Mouse (Mus musculus) lung, postnatal 25 days (tissue): ENCODE data around the gene Csnk2b.

ENCODE experiments used
- DNase-seq: peaks from one replicate; pipeline ENCODE4 v3.0.0; 2022; ENCODE audit warnings: low spot score

Csnk2b gene

GRCm38 (mm10) chr17:35121143-35121799 lies 582 bp downstream of the Csnk2b start, which contains the start of gene Gpank1:
TSS of gene Gpank1 (plus strand) at chr17:35121455.
- peak; percentile 99 for DNase-seq

- DNase-seq: no peak
These were observed 1.1 kb downstream of the Csnk2b start for GRCm38 (mm10) chr17:35120745-35121142.

GRCm38 (mm10) chr17:35115046-35116019 lies 6.5 kb downstream of the Csnk2b start, which contains the start of gene Ly6g5b:
TSS of gene Ly6g5b (minus strand) at chr17:35115428.
- no peak for DNase-seq

GRCm38 (mm10) chr17:35111774-35112173 lies 10.1 kb downstream of the Csnk2b start:
- DNase-seq: no peak

GRCm38 (mm10) chr17:35108097-35108496 lies 13.8 kb downstream of the Csnk2b start, which contains the start of gene Ly6g5c:
TSS of gene Ly6g5c (plus strand) at chr17:35108279.
- DNase-seq: no peak

- no peak for DNase-seq
These were observed 15.3 kb downstream of the Csnk2b start for GRCm38 (mm10) chr17:35106522-35106921.

GRCm38 (mm10) chr17:35105740-35106389 lies 16.0 kb downstream of the Csnk2b start:
- DNase-seq: peak; percentile 41

- no peak for DNase-seq
These were observed 17.1 kb downstream of the Csnk2b start for GRCm38 (mm10) chr17:35104754-35105153.

GRCm38 (mm10) chr17:35104079-35104478 lies 17.8 kb downstream of the Csnk2b start:
- no peak for DNase-seq

GRCm38 (mm10) chr17:35103221-35103690 lies 18.6 kb downstream of the Csnk2b start:
- no peak for DNase-seq

GRCm38 (mm10) chr17:35102299-35102698 lies 19.6 kb downstream of the Csnk2b start:
- no peak for DNase-seq

- no peak for DNase-seq
These were observed 20.7 kb downstream of the Csnk2b start for GRCm38 (mm10) chr17:35101161-35101560.

- no peak for DNase-seq
These were observed 21.6 kb downstream of the Csnk2b start for GRCm38 (mm10) chr17:35100196-35100765.

GRCm38 (mm10) chr17:35097164-35097655 lies 24.6 kb downstream of the Csnk2b start:
- no peak for DNase-seq

GRCm38 (mm10) chr17:35096597-35096996 lies 25.3 kb downstream of the Csnk2b start:
- DNase-seq: no peak

- DNase-seq: no peak
These were observed 27.1 kb downstream of the Csnk2b start for GRCm38 (mm10) chr17:35094475-35095365.

GRCm38 (mm10) chr17:35092403-35093198 lies 29.3 kb downstream of the Csnk2b start:
- DNase-seq: peak; percentile 32

GRCm38 (mm10) chr17:35090166-35090932 lies 31.5 kb downstream of the Csnk2b start:
- DNase-seq: no peak
